Mouse (Mus musculus) cerebellum, adult 2 months (tissue): ENCODE data around the gene Slc8b1.

Experiments
- CTCF ChIP-seq: fragments of 200-500 bp; IDR thresholded peaks from 2 replicates; pipeline ENCODE4 v1.5.1; 2011; ENCODE audit warnings: low read depth, mild to moderate bottlenecking, control low read depth, low read length, moderate library complexity, borderline replicate concordance; ENCODE audit not compliant: insufficient read depth
- POLR2A ChIP-seq: fragments of 200-500 bp; IDR thresholded peaks from 2 replicates; pipeline ENCODE4 v1.6.1; 2011; ENCODE audit warnings: low read length, control low read depth, borderline replicate concordance; ENCODE audit not compliant: insufficient read depth

DNA sequence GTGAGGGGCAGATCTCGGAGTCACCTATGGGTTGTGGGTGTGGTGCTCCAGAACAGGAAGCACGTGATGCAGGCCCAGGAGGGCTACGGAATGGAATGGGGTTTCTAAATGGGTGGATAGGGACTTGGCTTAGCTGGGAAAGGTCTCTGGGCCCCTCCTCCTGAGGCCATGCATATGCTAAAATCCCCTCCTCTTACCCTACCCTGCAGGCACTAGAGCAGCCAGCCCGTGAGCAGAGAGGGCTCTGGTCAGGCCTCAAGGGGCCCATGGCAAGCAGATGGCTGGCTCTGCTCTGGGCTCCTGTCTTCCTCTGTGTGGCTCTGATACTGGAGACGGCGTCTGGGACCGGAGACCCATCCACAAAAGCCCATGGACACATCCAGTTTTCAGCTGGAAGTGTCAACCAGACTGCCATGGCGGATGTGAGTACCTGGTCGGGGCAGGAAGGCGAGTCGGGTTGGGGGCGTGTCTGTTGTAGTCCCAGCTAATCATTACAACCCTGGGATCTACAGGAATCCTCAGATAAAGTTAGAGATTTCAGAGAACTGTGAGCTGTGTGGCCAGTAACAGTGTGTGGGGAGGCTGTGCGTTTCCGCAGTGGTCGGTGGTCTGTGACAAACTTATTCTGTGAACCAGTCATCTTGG is 2.1 kb downstream of the Slc8b1 start:
- TF ChIP-seq CTCF (no peak), POLR2A (no peak)
